In the genomic region with DNA sequence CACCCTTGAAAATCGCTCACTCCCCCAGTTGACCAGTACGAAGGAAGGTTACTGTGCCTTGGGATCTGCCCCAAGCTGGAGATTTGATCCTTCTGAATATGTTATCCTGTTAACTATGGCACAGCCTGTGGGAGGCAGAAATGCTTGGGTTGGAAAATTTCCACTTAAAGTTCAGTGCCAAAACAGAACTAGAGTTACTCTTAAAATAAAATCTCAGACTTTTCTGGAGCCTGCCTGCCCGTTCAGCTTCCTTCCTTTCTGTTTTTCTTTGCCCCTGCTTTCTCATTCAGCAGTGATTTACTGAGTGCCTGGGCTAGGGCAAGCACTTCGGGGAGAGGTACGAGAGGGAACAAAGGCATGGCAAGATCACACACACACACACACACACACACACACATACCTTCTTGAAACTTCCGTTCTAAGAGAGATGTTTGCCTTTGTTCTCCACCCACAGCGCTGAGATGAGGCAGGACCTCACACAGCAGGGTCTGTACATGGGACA, we compare ENCODE assay signal across 10 mouse cellular contexts.
DNase-seq lines count a peak whose midpoint lies in the region; ATAC-seq and TF ChIP-seq lines count a peak whose summit lies in the region.
"Had no signal": no experiment of that assay in that cellular context is flagged by ENCODE, and none has a peak within 500 bp of the region (broad histone marks: within the 10 kb centered on the region; RNA-seq: fewer than 3 reads in every experiment).

No protein-coding gene starts in this region.

- H3K9me3 ChIP-seq in limb, embryonic 14.5 days (ENCODE audit: control insufficient read depth, low read length), result no peaks in the 10 kb centered on the region

- H3K4me3 ChIP-seq in limb, embryonic 14.5 days (replicated peaks; ENCODE audit: low read length), result no peak overlapping the region

- peak; percentile 15 for DNase-seq in heart, postnatal 4 days
- no peak for DNase-seq in heart, postnatal 36 days
- peak; percentile 46 for DNase-seq in CD4-positive helper T cell, adult 2 months (ENCODE audit: low read depth, low spot score)
- peak; percentile 14 for DNase-seq in ZHBTc4 (ENCODE audit: low read depth, low spot score)
- peak; percentile 75 for DNase-seq in limb, embryonic 14.5 days (ENCODE audit: low spot score)
- DNase-seq in adrenal gland, postnatal 14 days, result no peak
- DNase-seq in urinary bladder, postnatal 14 days (ENCODE audit: low spot score), result no peak
- no peak for DNase-seq in cerebellum, adult 11 months
- DNase-seq: cerebellum, postnatal 14 days had no signal

- peak; percentile 68; the same call in 1 of the 2 replicates for ATAC-seq in limb, embryonic 14.5 days (ENCODE audit: low FRiP score, low read depth)
- ATAC-seq: Patski had no signal

- peaks cover 14% of the 10 kb centered on the region for H3K4me1 ChIP-seq in limb, embryonic 14.5 days (ENCODE audit: control insufficient read depth, insufficient read depth, low read length)

- WGBS in limb, embryonic 14.5 days, result 23% methylated on average over 7 of the region's 7 CpGs

- H3K9ac ChIP-seq in limb, embryonic 14.5 days (ENCODE audit: low read depth, low read length, severe bottlenecking), result no peak overlapping the region

- peak overlapping the region; percentile 66 for H3K27ac ChIP-seq in limb, embryonic 14.5 days (replicated peaks; ENCODE audit: low read depth, low read length)

- intact Hi-C loops in heart, postnatal 36 days (cut with DNase I), result no loop called here

- H3K27me3 ChIP-seq in limb, embryonic 14.5 days (ENCODE audit: control insufficient read depth, insufficient read depth, low read length), result no peaks in the 10 kb centered on the region
- H3K27me3 ChIP-seq: Patski had no signal

- no peak for TF ChIP-seq POLR2A in limb, embryonic 14.5 days (IDR thresholded peaks at IDR 0.05; ENCODE audit: borderline replicate concordance, extremely low read depth, insufficient read depth, insufficient read length)

- H3K36me3 ChIP-seq in limb, embryonic 14.5 days (ENCODE audit: control insufficient read depth, insufficient read depth, low read length), result no peaks in the 10 kb centered on the region

- H3K4me2 ChIP-seq in limb, embryonic 14.5 days (replicated peaks; ENCODE audit: low read depth, low read length, severe bottlenecking), result peak overlapping the region; percentile 8

Comparison
In these comparisons a context has a peak if more than half of its experiments do, and no peak if none do; other contexts are left out.
1. DNase-seq: peak in heart, postnatal 4 days (single experiment), CD4-positive helper T cell, adult 2 months (single experiment), ZHBTc4 (single experiment) and limb, embryonic 14.5 days (single experiment); none in heart, postnatal 36 days (0 of 2), adrenal gland, postnatal 14 days (single experiment), urinary bladder, postnatal 14 days (single experiment) and cerebellum, adult 11 months (single experiment).